Mouse (Mus musculus) embryo, embryonic 9.5 days (tissue): ENCODE results near the gene Col28a1.

Experiments used
- DNase-seq: peaks from one replicate; pipeline ENCODE4 v3.0.0-alpha.2; 2017; ENCODE audit errors: extremely low spot score

Gene Col28a1

DNA sequence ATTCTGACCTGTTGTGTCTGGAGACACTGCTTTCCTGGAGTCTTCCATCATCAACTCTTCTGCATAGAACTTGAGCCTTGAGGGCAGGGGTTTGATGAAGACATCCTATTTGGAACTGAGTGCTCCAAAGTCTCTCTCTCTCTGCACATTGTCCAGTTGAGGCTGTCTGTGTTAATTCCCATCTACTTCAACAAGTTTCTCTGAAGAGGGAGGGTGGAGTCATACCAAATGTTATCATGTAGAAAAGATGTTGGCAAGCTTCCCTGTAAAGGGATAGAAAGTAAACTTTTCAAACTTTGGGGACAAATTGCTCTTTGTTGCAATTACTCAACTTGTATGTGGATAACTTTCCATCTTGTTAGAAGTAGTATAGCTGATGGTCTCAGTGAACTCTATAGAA lies at the start of gene Col28a1:
Gene Col28a1, minus strand, starts transcription at position 101 of the 400 bp plus-strand sequence.
- no peak for DNase-seq

DNA sequence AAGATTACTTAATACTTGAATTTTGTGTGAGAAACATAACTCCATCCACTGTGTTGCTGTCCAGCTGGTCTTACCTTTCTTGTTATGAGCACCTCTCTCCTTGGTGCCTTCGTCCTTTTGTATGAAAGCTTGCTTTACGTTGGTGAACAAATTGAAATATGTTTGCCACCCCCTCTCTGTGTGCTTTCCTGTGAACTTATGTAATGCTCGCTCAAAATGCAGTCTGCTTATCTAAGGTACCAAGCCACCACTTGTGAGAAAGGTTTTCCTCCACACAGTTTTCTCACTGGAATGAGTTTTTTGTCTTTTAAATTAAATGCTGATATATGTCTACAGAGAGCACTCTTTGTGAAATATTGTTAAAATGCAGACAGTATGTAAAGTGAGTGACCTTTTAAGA lies 36.2 kb upstream of the Col28a1 start:
- DNase-seq: no peak

DNA sequence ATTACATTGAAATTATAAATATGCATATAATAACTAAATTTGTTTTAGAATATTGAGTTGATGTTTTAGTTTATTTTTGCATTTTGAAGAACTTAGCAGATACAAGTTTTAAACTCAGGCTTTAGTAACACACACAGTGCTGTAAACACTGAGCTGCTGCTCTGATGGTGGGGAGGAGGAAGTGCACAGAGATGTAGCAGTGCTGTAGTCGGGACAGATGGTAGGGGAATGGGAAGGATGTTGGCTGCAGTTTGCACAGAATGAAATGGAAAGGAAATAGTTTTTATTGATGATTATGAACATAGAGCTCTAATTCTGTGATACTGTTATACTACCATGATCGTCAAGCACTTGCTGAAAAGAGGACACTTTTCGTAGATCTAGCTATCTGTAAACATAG lies 34.6 kb upstream of the Col28a1 start:
- no peak for DNase-seq

DNA sequence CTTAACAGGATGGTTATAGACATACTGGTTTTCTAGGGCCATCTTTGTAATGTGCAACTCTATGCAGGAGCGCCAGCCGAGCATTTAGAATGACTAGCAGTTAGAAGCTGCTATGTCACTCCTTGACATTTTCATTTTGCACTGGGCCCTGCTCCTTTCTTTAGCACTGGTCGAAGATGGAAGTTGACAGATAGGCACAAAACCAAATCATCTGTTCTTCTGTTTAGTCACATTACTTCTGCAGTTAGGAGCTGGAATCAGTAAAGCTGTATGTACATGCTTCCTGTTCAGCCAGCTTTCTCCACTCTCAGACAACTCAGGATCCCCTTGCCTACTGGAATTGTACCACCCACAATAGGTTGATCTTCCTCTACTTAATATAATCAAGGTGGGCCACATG lies 18.2 kb upstream of the Col28a1 start:
- no peak for DNase-seq

DNA sequence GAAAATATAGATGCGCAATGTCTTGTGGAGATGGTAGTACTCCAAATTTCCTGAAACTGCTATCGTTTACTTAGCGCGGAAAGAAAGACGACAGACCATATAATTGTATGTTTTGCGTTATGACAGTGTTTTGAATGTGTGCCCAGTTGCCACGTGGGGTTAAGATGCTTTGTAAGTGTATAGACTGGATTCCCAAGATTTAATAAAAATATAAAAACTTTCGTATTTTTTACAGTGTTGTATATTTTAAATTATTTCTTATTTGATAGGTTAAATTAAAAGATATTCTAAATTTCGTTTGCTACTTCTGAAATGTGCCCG lies 17.4 kb upstream of the Col28a1 start:
- no peak for DNase-seq

DNA sequence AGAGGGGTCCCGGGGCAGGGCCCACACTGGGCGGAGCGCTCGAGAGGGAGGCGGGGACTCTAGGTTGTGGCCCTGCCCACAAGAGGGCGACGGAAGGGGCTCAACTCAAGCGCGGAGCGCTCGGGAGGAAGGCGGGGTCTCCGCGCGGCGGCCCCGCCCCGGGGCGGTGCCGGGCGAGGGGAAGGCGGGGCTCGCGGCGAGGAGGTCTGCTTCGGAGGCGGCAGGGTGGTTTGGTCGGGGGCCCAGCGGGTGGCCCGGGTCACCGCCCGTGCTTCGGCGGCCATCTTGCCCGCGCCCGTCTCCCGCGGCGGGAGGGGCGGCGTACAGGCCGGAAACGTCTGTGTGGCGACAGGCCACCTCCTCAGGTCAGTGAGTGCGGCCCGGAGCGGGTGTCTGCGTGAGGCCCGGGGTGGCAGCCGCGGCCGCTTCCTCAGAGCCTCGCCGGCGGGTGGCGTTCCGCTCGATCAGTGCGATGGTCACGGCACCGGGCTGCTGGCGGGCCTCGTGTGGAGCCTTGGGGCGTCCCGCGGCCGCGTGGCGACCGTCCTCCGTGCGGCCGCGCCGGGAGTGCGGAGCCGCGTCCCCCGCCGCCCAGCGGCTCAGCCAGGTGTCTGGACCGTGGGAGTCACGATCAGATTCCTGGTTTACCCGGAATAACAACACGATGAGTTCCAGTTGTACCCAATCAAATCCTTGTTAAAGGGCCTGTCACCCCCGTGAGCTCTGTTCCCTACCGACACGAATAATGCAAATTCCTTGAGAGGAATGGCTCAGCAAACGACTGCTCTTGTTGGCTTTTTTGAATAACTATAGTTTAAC lies 16.8 kb upstream of the Col28a1 start, which contains the start of gene Mios:
Gene Mios, plus strand, starts transcription at position 176 of the 819 bp plus-strand sequence.
- DNase-seq: peak; percentile 97

DNA sequence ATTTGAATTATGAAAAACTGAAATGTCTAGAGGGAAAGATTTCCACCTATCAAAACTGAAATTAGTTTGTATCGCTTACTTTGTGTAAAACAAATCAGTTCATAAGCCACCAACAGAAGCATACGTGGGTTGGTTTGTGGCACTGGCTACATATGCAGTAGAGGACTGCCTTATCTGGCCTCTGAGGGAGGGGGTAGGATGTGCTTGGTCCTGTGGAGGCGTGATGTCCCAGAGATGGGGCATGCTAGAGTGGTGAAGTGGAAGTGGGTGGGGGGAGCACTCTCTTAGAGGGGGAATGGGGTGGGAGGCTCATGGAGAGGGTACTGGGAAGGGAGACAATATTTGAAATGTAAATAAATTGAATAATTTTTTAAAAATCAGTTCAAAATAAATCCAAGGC lies 2.5 kb downstream of the Col28a1 start:
- DNase-seq: no peak

DNA sequence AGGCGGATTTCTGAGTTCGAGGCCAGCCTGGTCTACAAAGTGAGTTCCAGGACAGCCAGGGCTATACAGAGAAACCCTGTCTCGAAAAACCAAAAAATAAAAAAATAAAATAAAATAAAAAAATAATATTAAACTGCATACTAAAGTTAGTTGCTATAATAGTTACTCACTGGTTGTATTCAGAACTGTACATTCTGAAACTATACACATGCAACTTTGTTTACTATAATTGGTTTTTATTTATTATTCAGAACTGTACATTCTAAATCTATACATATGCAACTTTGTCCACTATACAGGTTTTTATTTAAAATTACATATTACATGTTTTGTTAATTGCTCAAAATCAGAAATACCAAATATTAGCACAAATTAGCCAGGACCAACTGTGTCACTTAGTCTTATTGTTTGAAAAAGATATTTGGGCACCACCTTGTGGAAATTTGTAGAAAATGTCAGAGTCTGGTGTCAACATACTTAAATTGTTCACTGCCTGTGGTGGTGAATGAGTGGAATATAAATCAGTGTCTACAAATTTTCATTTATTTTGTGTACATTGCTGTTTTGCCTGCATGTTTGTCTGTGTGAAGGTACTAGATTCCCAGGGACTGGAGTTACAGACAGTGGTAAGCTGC lies 3.7 kb downstream of the Col28a1 start:
- no peak for DNase-seq

DNA sequence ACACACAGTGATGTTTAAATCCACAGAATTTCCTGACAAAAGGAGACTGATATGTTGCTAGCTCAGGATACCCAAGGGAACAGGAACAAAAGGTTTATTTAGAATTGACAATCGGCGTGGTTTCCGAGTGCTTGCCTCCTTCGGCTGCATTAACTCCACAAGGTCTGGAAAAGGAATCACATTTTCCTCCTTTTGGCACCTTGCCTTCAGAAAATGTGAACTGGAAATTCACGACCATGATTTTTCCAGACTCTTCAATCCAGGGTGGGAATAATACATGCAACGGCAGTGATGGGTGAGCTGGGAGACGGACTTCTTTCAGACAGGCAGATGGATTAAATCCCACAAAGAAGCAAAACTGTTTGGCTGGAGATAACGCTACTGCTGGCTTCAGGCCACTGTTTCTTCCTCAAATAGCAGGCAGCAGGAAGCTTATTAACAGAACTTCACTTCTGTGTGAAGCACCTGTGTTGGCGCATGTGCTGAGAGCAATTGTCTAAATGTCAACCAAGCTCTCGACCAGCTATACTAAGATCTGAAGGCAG lies 13.9 kb downstream of the Col28a1 start:
- peak; percentile 4 for DNase-seq

DNA sequence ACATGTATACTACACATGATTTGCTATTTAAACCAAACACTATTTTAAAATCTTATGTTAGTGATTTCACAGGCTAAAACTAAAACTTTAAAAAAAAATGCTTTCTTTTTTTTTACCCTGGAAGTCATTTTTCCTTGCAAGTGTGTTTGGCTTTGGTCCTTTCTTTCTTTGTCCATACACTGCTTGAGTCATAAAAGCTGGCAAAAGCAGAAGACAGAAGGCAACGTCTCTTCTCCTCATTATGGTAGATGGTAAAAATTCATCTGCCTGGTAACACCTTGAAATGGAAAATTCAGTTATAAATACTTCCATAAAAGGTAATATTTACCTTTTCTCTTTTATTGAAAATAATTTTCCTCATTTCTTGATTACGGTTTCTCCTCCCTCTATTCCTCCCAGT lies 16.3 kb downstream of the Col28a1 start:
- no peak for DNase-seq

DNA sequence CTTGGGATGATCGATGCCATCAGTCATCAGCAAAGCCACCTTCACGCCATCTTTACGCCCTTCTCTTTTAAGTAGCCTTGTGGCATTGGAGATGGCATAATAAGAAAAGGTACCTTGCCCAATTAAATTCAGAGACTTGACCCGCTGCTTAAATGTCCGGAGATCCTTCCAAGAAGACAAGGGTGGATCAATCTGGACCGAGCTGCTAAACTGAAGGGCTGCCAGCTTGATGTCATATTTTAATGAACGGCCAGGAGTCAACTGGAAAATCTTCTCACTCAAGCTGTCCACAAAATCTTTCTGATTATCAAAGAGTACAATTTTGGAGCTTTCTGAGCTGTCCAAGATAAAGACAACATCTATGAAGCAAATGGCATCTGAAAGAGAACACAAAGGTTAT lies 17.1 kb downstream of the Col28a1 start:
- no peak for DNase-seq

DNA sequence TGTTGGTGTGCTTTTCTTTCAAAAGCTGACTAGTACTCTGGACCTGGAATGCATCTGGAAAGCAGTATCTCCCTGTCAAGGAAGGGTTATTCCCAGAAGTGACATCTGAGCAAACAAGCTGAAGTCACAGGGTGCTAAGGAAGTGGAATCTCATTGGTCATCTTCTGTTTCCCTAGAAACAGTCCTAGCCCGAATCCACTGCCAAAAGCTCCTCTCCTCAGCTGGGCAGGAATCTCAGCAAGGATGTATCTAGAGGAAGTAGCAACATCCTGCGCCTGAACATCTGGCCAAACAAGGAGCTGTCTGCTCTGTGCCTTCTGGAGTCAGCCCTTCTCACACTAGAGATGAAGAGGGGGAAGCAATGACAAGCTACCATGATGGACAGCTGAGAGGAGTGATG lies 18.4 kb downstream of the Col28a1 start:
- peak; percentile 6 for DNase-seq

DNA sequence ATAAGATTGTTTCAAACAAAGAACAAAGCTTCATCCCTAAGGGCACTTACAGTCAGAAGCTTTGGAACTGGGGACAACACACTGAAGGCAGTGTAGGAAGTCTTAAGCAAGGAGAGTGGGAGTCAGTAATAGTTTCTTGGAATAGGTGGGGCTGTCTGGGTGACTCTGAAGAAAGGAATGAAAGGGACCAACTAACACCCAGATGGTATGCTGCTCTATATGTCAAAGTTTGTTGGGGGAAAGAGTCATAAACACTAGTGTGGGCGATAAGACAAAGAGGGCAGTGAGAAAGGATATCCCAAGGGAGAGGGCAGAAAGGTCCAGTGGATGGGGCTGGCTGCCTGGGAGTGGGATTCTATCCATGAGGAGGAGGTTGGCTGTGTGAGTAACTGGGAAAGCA lies 20.3 kb downstream of the Col28a1 start:
- DNase-seq: no peak

DNA sequence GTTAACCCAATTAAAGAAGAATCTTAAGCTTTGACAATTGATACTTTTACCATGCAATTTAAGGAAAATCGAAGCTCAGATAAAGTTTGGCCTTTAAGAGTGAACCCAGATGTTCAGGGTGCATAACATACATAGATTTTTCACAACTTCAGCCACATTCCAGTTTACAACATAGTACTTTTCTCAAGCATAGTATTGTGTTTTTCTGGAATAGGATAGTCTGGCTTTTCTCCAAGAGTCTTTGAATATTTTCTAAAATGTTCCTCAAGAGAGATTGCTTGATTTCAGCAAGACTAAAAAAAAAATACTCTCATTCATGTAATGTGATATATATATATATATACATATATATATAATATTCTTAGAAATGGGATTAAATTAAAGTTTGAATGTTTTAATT lies 27.7 kb downstream of the Col28a1 start:
- DNase-seq: no peak

DNA sequence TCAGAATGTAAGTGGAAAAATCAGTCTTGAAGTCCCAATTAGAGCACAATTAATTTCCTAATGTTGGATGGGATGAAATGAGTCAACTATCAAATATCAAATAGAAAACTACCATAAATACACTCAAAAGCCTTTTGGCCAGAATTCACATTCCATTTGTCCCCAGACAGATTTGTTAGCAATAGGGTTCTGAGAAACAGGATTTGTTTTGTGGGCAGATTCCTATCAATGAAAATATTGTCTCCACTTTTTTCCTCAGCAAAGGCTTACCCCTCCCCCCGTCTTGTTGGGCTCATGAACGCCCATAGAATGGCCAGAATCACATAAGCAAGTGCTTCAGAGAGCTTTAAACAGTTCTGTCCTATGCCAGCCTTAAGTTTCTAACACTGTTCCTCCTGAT lies 32.4 kb downstream of the Col28a1 start:
- DNase-seq: no peak

DNA sequence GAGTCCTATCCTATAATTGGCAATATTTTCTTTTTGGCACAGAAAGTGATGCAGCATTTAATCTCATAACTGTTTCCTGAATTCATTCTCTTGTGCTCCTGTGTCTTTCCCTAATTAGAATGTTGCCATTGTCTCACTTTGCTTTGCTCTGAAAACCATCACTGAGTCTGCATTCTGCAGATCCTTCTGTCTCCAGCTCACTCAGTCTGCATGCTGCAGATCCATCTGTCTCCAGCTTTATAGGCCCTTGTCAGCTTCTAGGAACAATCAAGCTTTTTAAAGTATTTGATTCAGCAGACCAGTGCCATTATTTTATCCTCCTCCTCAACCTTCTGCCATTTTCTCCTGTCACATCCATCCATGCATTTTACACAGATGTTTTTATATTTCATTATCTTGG lies 35.3 kb downstream of the Col28a1 start:
- no peak for DNase-seq

DNA sequence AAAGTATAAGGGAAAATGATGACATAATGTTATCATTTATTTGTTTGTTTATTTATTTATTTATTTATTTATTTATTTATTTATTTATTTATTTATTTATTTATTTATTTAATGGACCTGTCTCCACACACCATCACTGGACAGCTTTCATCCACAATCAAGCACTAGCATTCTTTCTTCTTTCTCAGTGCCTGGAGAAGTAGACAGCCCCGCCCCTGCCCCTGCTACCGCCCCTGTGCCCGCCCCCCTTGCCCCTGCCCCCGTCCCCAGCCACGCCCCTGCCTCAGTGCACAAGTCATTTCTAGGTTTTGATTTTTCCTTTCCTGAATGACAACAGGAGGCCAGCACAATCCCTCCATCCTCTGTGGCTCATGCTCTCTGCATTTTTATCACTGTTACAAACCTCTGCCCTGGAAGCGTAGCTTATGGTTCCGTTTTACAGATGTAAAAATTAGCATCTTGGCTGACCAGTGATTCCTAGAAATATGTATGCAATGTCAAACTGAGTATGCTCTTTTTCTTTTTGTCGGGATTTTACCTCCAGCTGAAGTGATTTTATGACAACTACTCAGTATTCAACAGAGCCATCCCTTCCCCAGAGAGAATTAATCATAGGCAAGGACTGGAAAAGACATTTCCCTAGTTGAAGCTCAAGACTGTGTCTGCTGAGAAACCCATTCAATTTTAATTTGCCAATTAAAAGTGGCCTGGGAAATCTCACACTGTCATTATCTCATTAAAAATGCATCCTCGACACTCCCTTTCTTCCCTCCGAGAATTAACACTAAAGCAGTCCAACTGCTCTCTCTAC lies 39.7 kb downstream of the Col28a1 start:
- DNase-seq: no peak

DNA sequence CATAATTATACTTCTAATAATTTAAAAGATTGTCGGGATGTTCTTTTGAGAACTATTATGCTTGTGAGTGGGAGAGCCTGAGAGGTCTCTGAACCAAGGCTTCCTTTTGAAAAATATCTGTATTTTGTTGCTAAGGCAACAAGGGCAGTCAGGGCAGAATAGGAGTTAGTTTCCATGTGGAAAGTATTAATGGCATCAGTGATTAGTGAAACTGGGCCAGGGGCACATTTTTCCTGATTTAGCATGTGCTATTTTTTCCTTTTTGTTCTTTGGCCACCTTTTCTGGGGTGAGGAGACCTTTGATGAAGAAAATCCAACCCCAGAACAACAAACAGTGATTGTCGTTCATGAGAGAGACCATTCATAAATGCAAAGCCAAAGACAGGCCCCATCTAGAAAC lies 43.5 kb downstream of the Col28a1 start:
- no peak for DNase-seq

DNA sequence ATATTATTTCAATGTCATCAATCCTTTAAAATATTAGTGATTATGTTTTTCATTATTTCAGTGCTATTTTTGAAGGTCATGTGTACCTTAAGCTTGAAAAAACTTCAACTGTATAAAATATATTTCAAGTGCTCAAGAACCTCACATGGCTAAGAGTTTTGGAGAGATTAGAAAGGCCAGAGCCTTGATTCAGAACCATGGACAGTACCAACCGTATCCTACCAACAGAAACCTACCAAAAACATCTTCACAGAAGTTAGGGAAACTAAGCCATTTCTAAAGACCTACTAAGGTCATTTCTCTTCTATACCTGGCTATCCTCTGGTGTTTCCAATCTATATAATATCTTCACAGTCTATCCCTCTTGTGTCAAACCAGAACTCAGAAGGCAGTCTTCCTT lies 50.5 kb downstream of the Col28a1 start:
- peak; percentile 27 for DNase-seq

DNA sequence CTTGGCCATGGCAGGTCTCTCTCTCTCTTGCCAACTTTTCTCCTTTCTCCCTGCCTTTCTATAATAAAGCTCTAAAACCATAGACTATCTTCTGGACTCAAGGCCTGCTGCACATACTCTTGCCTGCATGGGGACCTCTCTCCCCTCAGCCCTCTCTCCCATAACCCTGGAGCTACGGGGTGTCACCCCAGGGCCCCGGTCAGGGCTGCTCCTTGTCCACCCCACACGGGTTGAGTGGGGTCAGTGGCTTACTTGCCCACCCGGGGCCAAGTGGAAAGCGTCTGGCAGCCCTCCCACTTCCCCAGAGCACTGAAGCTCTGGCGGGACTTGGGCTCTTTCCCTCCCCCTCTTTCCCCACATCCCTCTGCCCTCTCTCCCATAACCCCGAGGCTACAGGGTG lies 62.3 kb downstream of the Col28a1 start:
- DNase-seq: no peak

DNA sequence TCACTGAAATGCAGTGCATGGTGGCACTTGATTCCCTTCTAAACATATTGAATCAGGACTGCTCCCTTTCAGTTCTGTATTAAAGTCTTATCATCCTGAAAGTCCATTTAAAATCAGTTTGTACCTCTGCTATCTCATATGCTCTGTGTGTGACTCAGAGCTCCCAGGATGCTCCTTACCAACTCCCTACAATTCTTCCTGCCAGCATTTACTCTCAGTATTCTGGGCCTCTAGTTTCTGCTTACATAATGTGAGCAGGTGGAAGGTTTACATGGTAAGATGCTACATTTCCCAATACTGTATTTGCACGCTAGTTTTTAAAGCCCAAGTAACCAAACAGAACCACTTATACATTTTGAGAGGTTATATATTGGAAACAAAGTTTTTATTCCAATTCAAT lies 64.3 kb downstream of the Col28a1 start:
- no peak for DNase-seq

DNA sequence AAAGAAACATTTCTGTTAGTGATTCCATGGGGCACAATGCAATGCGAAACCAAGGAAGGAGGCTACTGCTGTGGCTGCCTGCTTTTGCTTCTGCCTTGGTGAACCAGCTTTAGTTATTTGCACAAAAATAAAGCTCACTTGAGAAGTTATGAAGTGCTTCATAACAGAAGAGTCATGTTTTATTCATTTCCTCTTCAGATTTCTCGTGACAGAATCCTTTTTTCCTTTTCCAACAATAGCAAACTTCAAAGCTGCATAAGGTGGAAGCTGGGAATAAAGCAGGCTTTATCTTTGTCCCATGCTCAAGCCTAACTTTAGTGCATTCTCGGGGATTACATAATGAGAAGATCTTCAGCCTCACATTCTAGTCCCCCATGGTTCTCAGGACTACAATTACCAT lies 65.9 kb downstream of the Col28a1 start:
- DNase-seq: no peak

DNA sequence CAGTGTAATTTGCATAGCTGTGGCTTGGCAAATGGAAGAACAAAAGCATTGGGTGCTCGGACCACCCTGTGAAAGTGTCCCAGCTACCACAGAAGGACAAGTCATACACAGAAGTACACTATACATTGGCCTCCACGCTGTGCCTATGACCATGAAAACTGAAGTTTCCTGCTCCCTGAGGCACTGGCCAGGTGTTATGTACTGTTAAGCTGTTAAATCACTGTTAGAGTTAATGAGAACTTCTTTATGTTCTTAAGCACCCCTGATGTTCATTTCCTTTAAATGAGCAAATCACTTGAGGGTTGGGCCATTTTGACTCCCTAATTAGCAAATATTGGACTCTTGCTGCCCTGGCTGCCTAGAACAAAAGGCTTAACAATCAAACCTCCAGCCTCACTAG lies 73.3 kb downstream of the Col28a1 start:
- DNase-seq: no peak
